Mouse (Mus musculus) neural tube, embryonic 13.5 days (tissue): ENCODE measurements around the gene Homer2. TPM values are rescaled to one million over a fixed set of nuclear protein-coding genes. Genes with fewer than 3 reads are reported as not detected.

Source experiments
- ATAC-seq: fragments of 200-750 bp; cut with Nextera tagmentation; 2 replicates; pipeline ENCODE4 v1.8.0; 2017; ENCODE audit warnings: low read depth, mild to moderate bottlenecking, moderate TSS enrichment, moderate library complexity
- H3K27ac ChIP-seq: fragments of 300-500 bp; sonication (generic); replicated peaks from 2 replicates; pipeline ENCODE4 v1.5.1; 2015; ENCODE audit warnings: moderate library complexity, mild to moderate bottlenecking, inconsistent platforms
- H3K27me3 ChIP-seq: fragments of 300-500 bp; sonication (generic); 2 replicates; pipeline ENCODE4 v1.6.1; 2015; ENCODE audit warnings: mild to moderate bottlenecking, inconsistent platforms
- H3K36me3 ChIP-seq: fragments of 300-500 bp; sonication (generic); 2 replicates; pipeline ENCODE4 v1.6.1; 2015; ENCODE audit warnings: mild to moderate bottlenecking, inconsistent platforms
- H3K4me1 ChIP-seq: fragments of 300-500 bp; sonication (generic); replicated peaks from 2 replicates; pipeline ENCODE4 v1.6.1; 2015; ENCODE audit warnings: inconsistent platforms
- H3K4me2 ChIP-seq: fragments of 300-500 bp; sonication (generic); 2 replicates; pipeline ENCODE4 v1.6.1; 2015; ENCODE audit warnings: inconsistent platforms, mild to moderate bottlenecking, moderate library complexity
- H3K4me3 ChIP-seq: fragments of 300-500 bp; sonication (generic); 2 replicates; pipeline ENCODE4 v1.5.1; 2015; ENCODE audit warnings: mild to moderate bottlenecking, inconsistent platforms
- H3K9ac ChIP-seq: fragments of 300-500 bp; sonication (generic); 2 replicates; pipeline ENCODE4 v1.6.1; 2015; ENCODE audit warnings: moderate library complexity, mild to moderate bottlenecking, inconsistent platforms
- H3K9me3 ChIP-seq: fragments of 300-500 bp; sonication (generic); 2 replicates; pipeline ENCODE4 v1.6.1; 2016; ENCODE audit warnings: inconsistent platforms
- WGBS: fragments of 180-500 bp; shearing (Covaris S2); methylation state at CpG from one replicate; pipeline ENCODE4 v1.1.7; 2015; 5-methylcytosine and 5-hydroxymethylcytosine counted together
- polyA plus RNA-seq: library from polyadenylated mRNA; unstranded; fragments of >200 nt; fragmentation: Nextera tagmentation; extraction: Ambion mirVana; gene quantifications from 2 replicates; pipeline ENCODE4 v1.2.1, GENCODE M21; 2015

Homer2 gene
- polyA plus RNA-seq, 1 experiment from 2014 or later: 30.5 TPM

DNA sequence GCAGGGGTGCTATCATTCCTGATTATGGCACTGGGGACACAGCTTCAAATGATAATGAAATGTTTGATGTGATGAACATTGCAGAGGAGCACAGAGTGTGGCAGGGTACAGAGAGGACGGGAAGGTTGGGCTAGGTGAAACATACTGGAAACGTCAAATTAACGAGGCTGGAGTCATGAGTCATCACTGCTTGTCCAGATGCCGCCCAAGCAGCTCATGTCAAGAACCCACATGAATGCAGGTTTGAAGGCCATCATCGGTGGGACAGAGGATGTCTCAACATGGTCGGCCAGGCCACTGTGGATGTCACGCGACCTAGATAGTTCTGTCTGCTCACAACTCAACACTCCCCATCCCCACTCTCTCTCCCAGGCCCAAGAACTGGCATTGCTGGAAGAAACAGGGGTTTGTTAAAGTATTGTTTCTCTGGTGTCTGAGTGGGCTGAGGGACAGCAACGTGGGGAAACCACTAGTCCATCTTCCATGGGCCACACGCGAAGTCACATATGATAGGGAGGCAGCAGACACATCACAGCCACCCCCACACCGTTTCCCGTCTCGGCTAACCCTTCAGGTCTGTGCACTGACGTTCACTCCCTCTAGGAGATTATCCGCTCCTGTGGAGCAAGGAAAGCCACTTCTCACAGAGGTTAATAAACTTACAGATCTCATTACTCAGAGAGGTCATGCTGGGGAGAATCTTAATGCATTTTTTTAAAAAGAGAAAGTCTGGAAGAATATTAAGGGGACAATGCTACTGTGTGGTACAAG, 11.4 kb downstream of the Homer2 start:
- WGBS: 82% methylated on average over 16 of the region's 16 CpGs
- H3K27me3 ChIP-seq: no peaks in the 10 kb centered on the region
- H3K36me3 ChIP-seq: no peaks in the 10 kb centered on the region
- ATAC-seq: no peak
- H3K4me3 ChIP-seq: no peak overlapping the region
- H3K9me3 ChIP-seq: no peaks in the 10 kb centered on the region
- H3K9ac ChIP-seq: no peak overlapping the region
- no peak overlapping the region for H3K27ac ChIP-seq
- no peak overlapping the region for H3K4me2 ChIP-seq
- peaks cover 6% of the 10 kb centered on the region; the same call in 1 of the 2 replicates for H3K4me1 ChIP-seq

DNA sequence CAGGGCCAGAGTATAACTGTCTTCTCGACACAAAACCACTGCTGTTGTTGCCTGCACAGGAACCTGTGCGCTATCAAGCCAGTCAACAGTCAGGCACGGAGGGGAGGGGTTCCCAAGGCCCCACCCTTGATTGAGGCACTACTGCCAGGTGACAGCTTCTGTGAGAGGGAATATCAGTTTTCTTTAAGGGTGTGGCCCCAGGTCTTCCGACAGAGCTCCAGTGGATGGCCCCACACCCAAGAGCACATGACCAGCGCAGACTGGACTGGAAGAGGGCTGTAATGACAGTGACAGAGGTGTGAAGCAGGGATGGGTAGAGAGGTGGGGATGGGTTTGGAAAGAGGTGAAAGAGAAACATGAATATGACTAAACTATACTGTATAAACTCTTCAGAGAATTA, 16.3 kb downstream of the Homer2 start:
- peaks cover 10% of the 10 kb centered on the region for H3K4me1 ChIP-seq
- H3K36me3 ChIP-seq: no peaks in the 10 kb centered on the region
- ATAC-seq: no peak
- H3K27ac ChIP-seq: no peak overlapping the region
- 91% methylated on average over 5 of the region's 5 CpGs for WGBS
- H3K4me3 ChIP-seq: no peak overlapping the region
- H3K4me2 ChIP-seq: no peak overlapping the region
- H3K27me3 ChIP-seq: no peaks in the 10 kb centered on the region
- no peaks in the 10 kb centered on the region for H3K9me3 ChIP-seq
- H3K9ac ChIP-seq: no peak overlapping the region

DNA sequence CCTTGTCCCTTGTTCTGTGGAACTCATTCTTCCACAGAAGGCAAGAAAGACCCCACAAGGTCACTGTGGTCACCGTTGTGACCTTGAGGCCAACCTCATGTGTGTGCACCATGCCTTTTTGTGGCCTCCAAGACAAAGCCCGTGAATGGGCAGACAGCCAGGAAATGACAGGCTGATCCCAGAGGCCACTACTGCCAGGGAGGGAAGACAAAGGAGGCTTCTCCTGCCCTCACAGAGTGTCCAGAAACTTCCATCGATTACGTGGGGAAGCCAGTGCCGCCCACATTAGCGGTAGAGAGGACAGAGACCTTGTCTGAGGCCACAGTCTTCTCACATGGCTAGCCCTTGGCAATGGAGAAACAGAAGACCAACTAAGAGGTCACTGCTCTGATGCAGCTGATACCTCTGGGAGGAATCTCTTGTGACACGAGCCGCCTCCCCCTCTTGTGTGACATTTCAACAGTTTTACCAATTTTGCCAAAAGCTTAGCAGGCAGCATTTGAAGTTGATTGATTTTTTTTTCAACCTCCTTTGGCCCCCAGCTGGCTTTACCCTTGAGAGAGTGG, 18.1 kb downstream of the Homer2 start:
- Histone ChIP-seq H3K4me2 (no peak overlapping the region), H3K27me3 (no peaks in the 10 kb centered on the region), H3K9me3 (no peaks in the 10 kb centered on the region), H3K27ac (peak overlapping the region; percentile 64), H3K9ac (no peak overlapping the region), H3K36me3 (no peaks in the 10 kb centered on the region), H3K4me3 (no peak overlapping the region), H3K4me1 (peaks cover 10% of the 10 kb centered on the region)
- 55% methylated on average over 8 of the region's 8 CpGs for WGBS
- ATAC-seq: 0 out of 2 replicates have a peak, but pooled peaks have one; percentile 12

GRCm38 (mm10) chr7:81688378-81688777, 18.9 kb downstream of the Homer2 start:
- Histone ChIP-seq H3K4me3 (no peak overlapping the region), H3K27me3 (no peaks in the 10 kb centered on the region), H3K9ac (no peak overlapping the region), H3K9me3 (no peaks in the 10 kb centered on the region), H3K27ac (no peak overlapping the region), H3K36me3 (no peaks in the 10 kb centered on the region), H3K4me1 (peaks cover 10% of the 10 kb centered on the region), H3K4me2 (no peak overlapping the region)
- 83% methylated on average over 9 of the region's 9 CpGs for WGBS
- ATAC-seq: no peak

DNA sequence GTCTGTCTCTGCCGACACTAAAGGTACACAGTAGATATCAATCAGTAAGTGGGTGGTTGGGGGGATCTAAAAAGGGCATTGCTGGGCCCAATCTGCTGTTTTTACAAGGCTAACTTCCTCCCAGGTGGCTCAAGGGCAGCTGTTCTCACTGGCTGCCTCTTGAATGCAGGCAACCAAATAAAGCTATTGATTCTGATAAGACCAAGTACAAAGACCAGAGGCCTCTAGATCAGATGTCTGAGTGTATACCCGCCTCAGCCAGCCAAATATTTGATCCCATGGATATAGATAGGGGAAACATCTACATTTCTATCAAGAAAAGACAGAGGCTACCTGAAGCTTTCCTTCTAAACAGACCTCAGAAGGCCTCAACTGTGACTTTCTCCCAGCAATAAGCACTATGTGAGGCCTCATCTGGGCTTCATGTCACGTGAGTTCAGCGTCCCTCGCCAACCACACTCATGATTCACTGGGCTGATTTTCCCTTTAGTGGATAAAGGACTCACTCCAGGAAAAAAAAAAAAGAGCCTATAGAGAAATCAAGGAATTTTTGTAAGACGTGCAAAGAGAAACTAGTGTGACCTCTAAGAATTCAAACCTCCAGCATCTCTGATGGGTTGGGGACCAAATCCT, 19.5 kb downstream of the Homer2 start:
- H3K9ac ChIP-seq: no peak overlapping the region
- no peaks in the 10 kb centered on the region for H3K9me3 ChIP-seq
- H3K27ac ChIP-seq: no peak overlapping the region
- no peak overlapping the region for H3K4me3 ChIP-seq
- peaks cover 10% of the 10 kb centered on the region for H3K4me1 ChIP-seq
- no peaks in the 10 kb centered on the region for H3K36me3 ChIP-seq
- H3K27me3 ChIP-seq: no peaks in the 10 kb centered on the region
- no peak overlapping the region for H3K4me2 ChIP-seq
- no peak for ATAC-seq
- 82% methylated on average over 6 of the region's 6 CpGs for WGBS

DNA sequence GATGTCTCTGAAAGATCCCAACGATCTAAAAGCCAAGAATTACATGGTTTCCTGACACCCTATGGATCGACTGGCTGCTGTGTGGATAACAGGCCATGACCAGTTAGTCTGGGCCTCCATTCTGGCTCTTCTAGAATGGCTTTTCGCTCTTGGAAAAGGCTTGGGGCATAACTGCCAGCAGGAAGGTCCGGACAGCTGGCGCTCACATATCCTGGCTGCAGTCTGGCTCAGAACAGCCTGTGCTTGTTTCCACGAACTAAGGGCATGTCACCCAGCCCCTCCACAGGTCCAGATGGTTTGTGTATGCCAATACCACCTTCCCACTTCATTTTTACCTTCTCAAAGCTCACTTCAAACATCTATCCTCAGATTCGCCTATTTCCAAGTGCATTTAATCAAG, 22.0 kb downstream of the Homer2 start:
- H3K27me3 ChIP-seq: no peaks in the 10 kb centered on the region
- H3K4me2 ChIP-seq: no peak overlapping the region
- no peaks in the 10 kb centered on the region for H3K9me3 ChIP-seq
- H3K4me1 ChIP-seq: peaks cover 10% of the 10 kb centered on the region
- no peak overlapping the region for H3K4me3 ChIP-seq
- no peak for ATAC-seq
- WGBS: 85% methylated on average over 7 of the region's 7 CpGs
- no peak overlapping the region for H3K9ac ChIP-seq
- no peaks in the 10 kb centered on the region for H3K36me3 ChIP-seq
- no peak overlapping the region for H3K27ac ChIP-seq

DNA sequence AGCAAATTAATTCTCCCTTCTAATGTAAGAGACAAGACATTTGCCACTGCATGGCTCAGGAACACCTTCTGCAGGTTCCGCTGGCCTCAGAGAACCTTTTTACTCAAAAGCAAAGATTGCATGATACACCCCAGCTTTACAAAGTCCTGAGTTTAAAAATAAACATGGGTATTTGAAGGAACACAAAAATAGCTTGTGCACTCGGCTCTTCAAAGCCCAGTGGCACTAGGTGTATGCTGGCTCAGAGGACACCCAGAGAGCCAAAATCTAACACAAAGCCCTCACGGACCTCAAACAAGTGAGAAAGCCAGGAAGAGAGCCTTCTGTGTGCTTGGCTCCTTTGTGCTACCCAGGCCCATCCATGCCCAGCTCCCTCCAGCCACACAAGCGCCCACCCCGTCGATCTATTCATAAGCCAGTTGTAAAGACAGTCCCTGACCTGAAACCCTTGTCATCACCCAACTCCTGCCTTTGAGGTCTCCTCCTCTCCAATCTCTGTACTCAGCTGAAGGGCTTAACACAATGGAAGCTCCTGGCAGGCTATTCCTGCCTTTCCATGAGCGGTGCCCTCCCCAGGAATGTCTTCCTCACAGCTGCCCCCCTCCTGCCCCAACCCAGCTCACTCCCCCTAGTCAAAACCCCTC, 23.4 kb downstream of the Homer2 start:
- Histone ChIP-seq H3K36me3 (no peaks in the 10 kb centered on the region), H3K27me3 (no peaks in the 10 kb centered on the region), H3K9ac (no peak overlapping the region), H3K27ac (no peak overlapping the region), H3K4me1 (no peaks in the 10 kb centered on the region), H3K9me3 (no peaks in the 10 kb centered on the region), H3K4me2 (no peak overlapping the region), H3K4me3 (no peak overlapping the region)
- ATAC-seq: no peak
- WGBS: 74% methylated on average over 7 of the region's 7 CpGs

DNA sequence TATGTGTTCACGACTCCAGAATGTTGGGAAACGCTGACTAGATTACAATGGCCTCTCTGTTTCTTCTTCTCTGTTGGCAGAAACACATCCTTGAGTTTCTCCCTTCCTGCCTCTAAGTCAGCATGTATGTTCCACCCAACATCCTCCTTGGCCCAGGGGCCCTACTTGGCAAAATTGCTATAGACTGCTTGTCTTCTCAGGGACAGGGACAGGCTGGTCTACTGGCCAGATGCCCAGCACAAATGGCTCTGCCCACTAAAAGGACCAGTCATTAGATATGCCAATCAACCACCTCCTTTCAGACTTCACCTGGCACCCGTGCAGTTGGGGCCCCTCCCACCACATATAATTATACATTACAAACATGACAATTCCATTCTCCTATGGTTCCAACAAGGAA, 25.9 kb downstream of the Homer2 start:
- Histone ChIP-seq H3K36me3 (no peaks in the 10 kb centered on the region), H3K4me2 (no peak overlapping the region), H3K9me3 (no peaks in the 10 kb centered on the region), H3K4me1 (no peaks in the 10 kb centered on the region), H3K9ac (no peak overlapping the region), H3K27me3 (no peaks in the 10 kb centered on the region), H3K27ac (no peak overlapping the region), H3K4me3 (no peak overlapping the region)
- no peak for ATAC-seq
- WGBS: 62% methylated on average over 3 of the region's 3 CpGs

- Histone ChIP-seq H3K27ac (peak overlapping the region; percentile 90), H3K36me3 (no peaks in the 10 kb centered on the region), H3K9ac (peak overlapping the region; percentile 18; the same call in 1 of the 2 replicates), H3K4me2 (peak overlapping the region; percentile 31), H3K4me3 (no peak overlapping the region), H3K27me3 (no peaks in the 10 kb centered on the region), H3K9me3 (no peaks in the 10 kb centered on the region), H3K4me1 (peaks cover 15% of the 10 kb centered on the region)
- ATAC-seq: peak; percentile 86
- WGBS: 39% methylated on average over 15 of the region's 15 CpGs
Measured at GRCm38 (mm10) chr7:81673359-81674013, 33.8 kb downstream of the Homer2 start.

DNA sequence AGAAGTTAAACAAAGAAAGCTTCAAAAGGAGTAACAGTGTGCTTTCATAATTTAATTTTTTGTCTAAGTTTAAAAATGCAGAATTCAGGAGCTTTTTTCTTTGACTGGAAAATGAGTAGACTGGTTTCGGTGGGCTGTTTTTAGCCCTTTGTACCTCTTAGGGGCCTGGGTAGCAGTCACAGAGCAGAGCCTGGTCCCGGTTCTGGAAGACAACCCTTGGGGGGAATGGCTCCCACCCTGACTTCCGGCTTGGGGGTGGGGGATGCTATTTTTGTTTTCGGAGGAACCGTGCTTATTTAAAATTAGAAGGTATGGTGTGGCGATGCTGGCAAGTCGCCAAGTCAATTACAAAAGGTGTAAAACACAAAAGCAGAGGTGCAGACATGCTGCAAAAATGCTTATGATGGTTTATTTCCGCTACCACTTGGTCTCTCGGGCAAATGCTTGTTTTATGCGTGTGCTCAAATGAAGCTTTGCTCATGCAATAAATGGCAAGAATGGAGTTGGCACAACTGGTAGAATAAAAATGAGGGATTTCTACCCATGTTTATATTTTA, 34.5 kb downstream of the Homer2 start:
- Histone ChIP-seq H3K9ac (0 out of 2 replicates have a peak overlapping the region, but pooled peaks have one; percentile 8), H3K9me3 (no peaks in the 10 kb centered on the region), H3K4me3 (no peak overlapping the region), H3K4me2 (peak overlapping the region; percentile 31), H3K36me3 (no peaks in the 10 kb centered on the region), H3K27ac (peak overlapping the region; percentile 90), H3K4me1 (peaks cover 15% of the 10 kb centered on the region), H3K27me3 (no peaks in the 10 kb centered on the region)
- 50% methylated on average over 10 of the region's 10 CpGs for WGBS
- peak; percentile 48; the same call in 1 of the 2 replicates for ATAC-seq

GRCm38 (mm10) chr7:81667156-81667555, 40.2 kb downstream of the Homer2 start:
- H3K4me1 ChIP-seq: peaks cover 4% of the 10 kb centered on the region; the same call in 1 of the 2 replicates
- no peak overlapping the region for H3K27ac ChIP-seq
- 82% methylated on average over 4 of the region's 4 CpGs for WGBS
- H3K27me3 ChIP-seq: no peaks in the 10 kb centered on the region
- no peak overlapping the region for H3K9ac ChIP-seq
- no peak overlapping the region for H3K4me3 ChIP-seq
- no peak overlapping the region for H3K4me2 ChIP-seq
- no peak for ATAC-seq
- no peaks in the 10 kb centered on the region for H3K36me3 ChIP-seq
- H3K9me3 ChIP-seq: no peaks in the 10 kb centered on the region
